Mouse (Mus musculus) E14TG2a.4 (cell line): Measurements from ENCODE around the gene Sema6d.

Experiments used
- H3K27me3 ChIP-seq: 2 replicates; pipeline ENCODE4 v1.6.1; 2014; ENCODE audit warnings: low read length, control low read depth; ENCODE audit not compliant: insufficient read depth
- H3K36me3 ChIP-seq: 2 replicates; pipeline ENCODE4 v1.6.1; 2014; ENCODE audit warnings: low read length, control low read depth; ENCODE audit not compliant: insufficient read depth
- H3K4me1 ChIP-seq: replicated peaks from 2 replicates; pipeline ENCODE4 v1.6.1; 2014; ENCODE audit warnings: low read depth, low read length, control low read depth
- H3K4me3 ChIP-seq: replicated peaks from 2 replicates; pipeline ENCODE4 v1.5.1; 2014; ENCODE audit warnings: mild to moderate bottlenecking, low read length
- H3K9me3 ChIP-seq: 2 replicates; pipeline ENCODE4 v1.6.1; 2014; ENCODE audit warnings: low read length, control low read depth
- CTCF ChIP-seq: conservative IDR thresholded peaks from 2 replicates; pipeline ENCODE4 v1.5.1; 2014; ENCODE audit warnings: low read length
- NANOG ChIP-seq: IDR thresholded peaks from 2 replicates; pipeline ENCODE4 v1.6.1; 2014; ENCODE audit warnings: borderline replicate concordance, low read length, mixed read lengths
- POU5F1 ChIP-seq: IDR thresholded peaks from 2 replicates; pipeline ENCODE4 v1.6.1; 2014; ENCODE audit warnings: low read length, borderline replicate concordance

Gene Sema6d

GRCm38 (mm10) chr2:124371363-124371762 lies 281.6 kb downstream of the Sema6d start:
- Histone ChIP-seq H3K9me3 (no peaks in the 10 kb centered on the region), H3K4me3 (no peak overlapping the region), H3K4me1 (no peaks in the 10 kb centered on the region), H3K27me3 (no peaks in the 10 kb centered on the region), H3K36me3 (no peaks in the 10 kb centered on the region)
- TF ChIP-seq NANOG, result no peak
- no peak for TF ChIP-seq POU5F1
- no peak for TF ChIP-seq CTCF

GRCm38 (mm10) chr2:124385053-124385452 lies 295.3 kb downstream of the Sema6d start:
- no peak overlapping the region for H3K4me3 ChIP-seq
- no peak for TF ChIP-seq POU5F1
- no peak for TF ChIP-seq CTCF
- TF ChIP-seq NANOG, result no peak
- H3K36me3 ChIP-seq, result no peaks in the 10 kb centered on the region
- H3K4me1 ChIP-seq, result no peaks in the 10 kb centered on the region
- no peaks in the 10 kb centered on the region for H3K27me3 ChIP-seq
- H3K9me3 ChIP-seq, result no peaks in the 10 kb centered on the region

- no peaks in the 10 kb centered on the region for H3K27me3 ChIP-seq
- H3K4me1 ChIP-seq, result no peaks in the 10 kb centered on the region
- no peaks in the 10 kb centered on the region for H3K9me3 ChIP-seq
- H3K36me3 ChIP-seq, result no peaks in the 10 kb centered on the region
- TF ChIP-seq CTCF (no peak), POU5F1 (no peak), NANOG (no peak)
- H3K4me3 ChIP-seq, result no peak overlapping the region
These were observed 296.0 kb downstream of the Sema6d start for GRCm38 (mm10) chr2:124385722-124386121.

- no peaks in the 10 kb centered on the region for H3K9me3 ChIP-seq
- H3K27me3 ChIP-seq, result no peaks in the 10 kb centered on the region
- H3K4me1 ChIP-seq, result no peaks in the 10 kb centered on the region; the same call in 1 of the 2 replicates
- H3K36me3 ChIP-seq, result no peaks in the 10 kb centered on the region
- no peak for TF ChIP-seq NANOG
- no peak for TF ChIP-seq POU5F1
- TF ChIP-seq CTCF, result no peak
- H3K4me3 ChIP-seq, result no peak overlapping the region
These were observed 298.5 kb downstream of the Sema6d start for GRCm38 (mm10) chr2:124388269-124388668.

- no peaks in the 10 kb centered on the region for H3K36me3 ChIP-seq
- H3K4me1 ChIP-seq, result no peaks in the 10 kb centered on the region; the same call in 1 of the 2 replicates
- H3K27me3 ChIP-seq, result no peaks in the 10 kb centered on the region
- no peak for TF ChIP-seq NANOG
- TF ChIP-seq CTCF, result no peak
- no peak for TF ChIP-seq POU5F1
- H3K9me3 ChIP-seq, result no peaks in the 10 kb centered on the region
- no peak overlapping the region for H3K4me3 ChIP-seq
These were observed 307.0 kb downstream of the Sema6d start for GRCm38 (mm10) chr2:124396733-124397132.

GRCm38 (mm10) chr2:124397304-124397703 lies 307.5 kb downstream of the Sema6d start:
- TF ChIP-seq NANOG, result no peak
- TF ChIP-seq POU5F1, result no peak
- no peak for TF ChIP-seq CTCF
- Histone ChIP-seq H3K9me3 (no peaks in the 10 kb centered on the region), H3K36me3 (no peaks in the 10 kb centered on the region), H3K27me3 (no peaks in the 10 kb centered on the region), H3K4me3 (no peak overlapping the region), H3K4me1 (no peaks in the 10 kb centered on the region; the same call in 1 of the 2 replicates)

- Histone ChIP-seq H3K36me3 (no peaks in the 10 kb centered on the region), H3K27me3 (no peaks in the 10 kb centered on the region), H3K4me1 (peaks cover 11% of the 10 kb centered on the region), H3K4me3 (no peak overlapping the region), H3K9me3 (no peaks in the 10 kb centered on the region)
- TF ChIP-seq NANOG (no peak), POU5F1 (no peak), CTCF (no peak)
These were observed 309.8 kb downstream of the Sema6d start for GRCm38 (mm10) chr2:124399611-124400010.

- Histone ChIP-seq H3K27me3 (no peaks in the 10 kb centered on the region), H3K36me3 (no peaks in the 10 kb centered on the region), H3K4me3 (no peak overlapping the region), H3K4me1 (peaks cover 24% of the 10 kb centered on the region), H3K9me3 (no peaks in the 10 kb centered on the region)
- no peak for TF ChIP-seq CTCF
- no peak for TF ChIP-seq NANOG
- no peak for TF ChIP-seq POU5F1
These were observed 312.1 kb downstream of the Sema6d start for GRCm38 (mm10) chr2:124401727-124402380.

GRCm38 (mm10) chr2:124403571-124403970 lies 313.8 kb downstream of the Sema6d start:
- H3K4me3 ChIP-seq, result no peak overlapping the region
- TF ChIP-seq CTCF (no peak), NANOG (no peak), POU5F1 (no peak)
- no peaks in the 10 kb centered on the region for H3K36me3 ChIP-seq
- H3K9me3 ChIP-seq, result no peaks in the 10 kb centered on the region
- peaks cover 24% of the 10 kb centered on the region for H3K4me1 ChIP-seq
- no peaks in the 10 kb centered on the region for H3K27me3 ChIP-seq
